Mouse (Mus musculus) brain, embryonic 14.5 days (tissue): ENCODE data around the gene Idnk.

Experiments
- CTCF ChIP-seq: fragments of 200-500 bp; IDR thresholded peaks from 2 replicates; pipeline ENCODE4 v1.5.1; 2012; ENCODE audit warnings: inconsistent platforms, mild to moderate bottlenecking, moderate library complexity, borderline replicate concordance; ENCODE audit not compliant: insufficient read depth, insufficient read length; ENCODE audit errors: extremely low read depth
- POLR2A ChIP-seq: fragments of 200-500 bp; IDR thresholded peaks from 2 replicates; pipeline ENCODE4 v1.6.1; 2012; ENCODE audit warnings: mild to moderate bottlenecking, inconsistent platforms, borderline replicate concordance; ENCODE audit not compliant: poor library complexity, insufficient read depth, insufficient read length, severe bottlenecking; ENCODE audit errors: extremely low read depth

DNA sequence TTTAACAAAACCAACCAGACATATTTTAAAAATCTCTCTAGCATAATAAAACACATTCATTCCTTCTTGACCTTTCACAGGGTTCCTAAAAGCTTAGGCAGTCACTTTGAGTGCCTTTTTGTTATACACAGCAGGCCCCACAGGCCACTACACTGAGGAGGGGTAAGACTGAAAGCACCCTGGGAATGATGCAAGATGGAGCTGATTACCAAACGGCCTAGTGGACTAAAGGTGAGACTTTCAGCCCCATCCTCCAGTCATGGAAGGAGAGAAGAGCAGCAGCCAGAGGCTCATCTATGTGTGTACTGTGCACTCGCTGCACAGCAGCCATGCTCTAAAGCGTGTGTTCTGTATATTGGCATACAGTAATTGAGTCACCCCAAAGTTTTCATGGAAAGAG is 37.5 kb downstream of the Idnk start:
- TF ChIP-seq POLR2A = no peak
- no peak for TF ChIP-seq CTCF
